Mouse (Mus musculus): Measurements from ENCODE around the gene Kat8.
A peak's percentile ranks its signal among the peaks of the same experiment; 100 is the strongest.

DNA sequence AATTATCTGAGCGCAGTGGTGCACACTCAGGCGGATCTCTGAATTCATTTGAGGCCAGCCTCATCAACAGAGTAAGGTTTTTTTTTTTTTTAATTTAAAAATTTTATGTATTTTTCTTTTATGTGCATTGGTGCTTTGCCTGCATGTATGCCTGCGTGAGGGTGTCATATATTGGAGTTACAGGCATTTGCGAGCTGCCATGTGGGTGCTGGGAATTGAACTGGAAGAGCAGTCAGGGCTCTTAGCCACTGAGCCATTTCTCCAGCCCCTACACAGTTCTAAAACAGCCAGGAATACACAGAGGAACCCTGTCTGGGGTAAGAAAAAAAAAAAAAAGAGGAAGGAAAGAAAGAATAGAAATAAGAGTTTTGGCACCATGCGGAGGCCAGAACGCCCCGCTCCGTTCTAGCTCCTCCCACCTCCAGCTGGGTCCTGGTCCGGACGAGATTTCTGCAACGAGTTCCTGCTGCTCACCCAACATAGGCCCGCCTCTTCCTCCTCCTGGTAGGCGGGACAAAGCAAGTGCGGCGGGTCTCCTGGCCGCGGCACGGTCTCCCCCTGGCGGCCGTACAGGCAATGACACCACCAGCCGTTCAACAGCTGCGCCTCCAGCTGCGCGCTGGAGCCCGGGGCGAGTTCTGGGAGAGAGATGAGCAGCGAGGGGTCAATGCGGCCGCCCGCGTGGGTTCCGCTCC, 22.9 kb downstream of the Kat8 start:
- TF ChIP-seq CTCF (IDR thresholded peaks at IDR 0.05; ENCODE audit: insufficient read depth, low read depth, low read length) (peak; percentile 95), POLR2A (IDR thresholded peaks at IDR 0.05; ENCODE audit: insufficient read depth, low read depth, low read length) (peak; percentile 70)

Measured in olfactory bulb, adult 2 months (tissue).